Mouse (Mus musculus): ENCODE data around the gene Cfap54.

Cfap54 gene

DNA sequence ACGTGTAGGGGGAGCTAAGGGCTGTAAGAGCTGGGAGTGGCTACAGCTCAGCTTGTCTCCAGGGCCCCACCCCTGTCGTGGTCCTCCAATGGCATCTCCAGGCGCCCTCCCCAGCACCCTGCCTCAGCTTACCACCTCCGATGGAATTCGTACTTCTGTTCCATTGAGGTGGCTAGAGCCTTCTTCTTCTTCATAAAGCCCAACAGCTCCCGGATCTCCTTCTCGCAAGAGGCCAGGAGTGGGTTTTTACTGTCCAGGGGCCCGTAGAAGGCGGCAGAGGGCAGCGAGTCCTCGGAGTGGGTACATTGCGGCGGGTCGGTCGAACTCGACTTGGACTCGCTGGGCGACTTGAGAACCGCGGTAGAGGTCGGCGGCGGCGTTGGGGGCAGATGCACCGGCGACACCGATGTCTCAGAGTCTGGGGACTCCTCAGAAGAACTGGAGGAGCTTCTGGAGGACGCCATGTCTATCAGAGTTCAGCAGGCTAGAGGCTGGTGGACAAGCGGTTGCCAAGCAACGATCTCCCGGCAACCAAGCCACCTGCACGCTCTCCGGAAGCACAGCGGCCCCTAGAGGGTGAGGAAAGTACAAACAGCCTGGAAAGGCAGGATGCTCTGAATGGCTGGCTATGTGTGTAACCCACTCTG lies at the start of gene Cfap54:
Cfap54 (minus strand) TSS at position 486 of the 647 bp plus-strand sequence.
- peak; percentile 86 to 90 for DNase-seq (ENCODE audit: low spot score in 2 of 2)

DNA sequence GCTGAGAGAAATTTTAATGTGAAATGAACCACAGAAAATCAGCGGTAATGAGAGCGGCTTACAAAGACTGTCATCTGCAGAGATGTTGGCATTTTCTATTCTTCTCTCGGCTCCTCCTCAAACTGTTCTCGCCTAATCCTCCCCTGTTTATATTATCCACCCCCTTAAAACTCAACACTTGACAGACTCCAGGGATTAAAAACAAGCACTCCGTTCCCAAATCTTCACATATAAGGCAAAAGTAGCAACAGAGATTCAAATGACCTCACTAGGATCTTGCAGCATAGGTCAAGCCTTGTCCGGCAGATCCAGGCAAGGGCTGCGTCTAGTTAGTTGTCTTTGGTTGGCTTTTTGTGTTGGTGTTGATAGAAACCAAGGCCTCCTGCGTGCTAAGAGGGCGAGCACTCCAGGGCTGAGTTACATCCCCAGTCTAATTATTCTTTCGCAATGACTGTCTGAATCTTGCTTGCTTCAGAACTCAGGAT lies 49.1 kb upstream of the Cfap54 start:
- no peak for DNase-seq (ENCODE audit: low spot score in 2 of 2)

DNA sequence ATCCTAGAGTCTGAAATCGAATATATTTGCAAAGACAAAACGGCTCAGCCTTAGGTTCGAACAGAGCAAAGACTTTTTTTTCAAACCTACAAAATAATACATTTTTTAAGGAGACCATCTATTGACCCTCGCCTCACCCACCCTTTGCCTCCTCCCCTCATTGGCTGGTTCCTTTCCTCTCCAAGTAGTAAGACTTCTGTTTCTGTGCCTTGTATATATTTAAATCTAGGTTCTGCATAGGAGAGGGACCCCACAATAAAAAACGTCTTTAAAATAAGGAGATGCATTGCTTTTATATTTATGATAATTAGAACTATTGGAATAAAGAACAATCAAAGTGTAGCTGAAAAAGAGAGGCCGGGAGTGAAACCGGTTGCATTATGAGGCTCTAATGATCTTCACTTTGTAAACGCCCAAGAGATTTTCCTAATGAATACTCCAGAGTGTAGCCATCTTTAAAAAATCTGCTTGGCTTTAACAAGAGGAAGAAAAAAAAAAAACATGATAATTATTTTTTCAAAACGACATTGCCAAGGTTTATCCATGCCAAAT lies 48.6 kb upstream of the Cfap54 start:
- DNase-seq (ENCODE audit: low spot score in 2 of 2), result no peak

DNA sequence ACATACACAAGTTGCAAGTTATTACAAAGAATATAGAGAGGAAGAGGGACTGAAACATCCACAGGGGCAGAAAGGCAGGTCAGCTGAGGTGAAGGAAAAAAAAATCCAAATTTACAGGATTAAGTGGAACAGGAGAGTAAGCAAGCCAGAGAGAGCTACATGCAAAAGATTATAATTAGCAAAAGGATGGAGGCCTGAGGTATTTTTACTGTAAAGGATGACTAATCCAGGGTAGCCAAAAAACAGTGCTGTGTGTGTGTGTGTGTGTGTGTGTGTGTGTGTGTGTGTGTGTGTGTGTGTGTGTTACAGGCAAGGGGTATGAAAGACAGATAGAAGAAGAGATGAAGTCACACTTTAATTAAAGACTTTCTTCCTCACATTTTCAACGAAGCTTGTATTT lies 47.9 kb upstream of the Cfap54 start:
- DNase-seq (ENCODE audit: low spot score in 2 of 2), result no peak

DNA sequence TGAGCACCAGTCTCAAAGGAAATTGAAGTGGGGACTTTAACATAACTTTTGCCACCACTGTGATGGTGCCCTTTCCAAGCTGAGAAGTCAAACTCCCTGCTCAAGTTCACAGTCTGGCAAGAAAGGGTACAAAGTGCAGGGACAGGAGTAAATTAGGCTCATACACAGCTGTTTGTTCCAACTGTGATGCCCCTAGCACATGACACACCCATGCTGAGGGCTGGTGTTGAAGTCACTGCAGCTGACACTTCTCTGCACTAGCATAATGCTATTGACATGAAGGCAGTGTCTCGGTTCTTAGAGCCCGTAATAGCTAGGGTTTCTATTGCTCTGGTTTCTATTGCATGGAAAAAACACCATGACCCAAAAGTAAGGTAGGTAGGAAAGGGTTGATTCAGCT lies 47.1 kb upstream of the Cfap54 start:
- DNase-seq (ENCODE audit: low spot score in 2 of 2), result no peak

DNA sequence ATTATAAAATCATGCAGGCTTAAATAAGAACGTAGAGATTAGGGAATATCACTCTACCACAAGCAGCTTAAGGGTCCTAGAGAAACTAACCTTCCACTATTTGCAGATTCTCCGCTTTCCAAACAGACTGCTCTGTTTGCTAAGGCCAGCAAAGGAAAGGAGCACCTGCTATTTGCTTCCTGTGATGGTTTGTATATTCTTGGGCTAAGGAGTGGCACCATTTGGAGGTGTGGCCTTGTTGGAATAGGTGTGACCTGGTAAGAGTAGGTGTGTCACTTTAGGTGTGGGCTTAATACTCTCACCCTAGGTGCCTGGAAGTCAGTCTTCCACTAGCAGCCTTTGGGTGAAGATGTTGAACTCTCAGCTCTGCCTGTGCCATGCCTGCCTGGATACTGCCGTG lies 44.6 kb upstream of the Cfap54 start:
- no peak for DNase-seq (ENCODE audit: low spot score in 2 of 2)

DNA sequence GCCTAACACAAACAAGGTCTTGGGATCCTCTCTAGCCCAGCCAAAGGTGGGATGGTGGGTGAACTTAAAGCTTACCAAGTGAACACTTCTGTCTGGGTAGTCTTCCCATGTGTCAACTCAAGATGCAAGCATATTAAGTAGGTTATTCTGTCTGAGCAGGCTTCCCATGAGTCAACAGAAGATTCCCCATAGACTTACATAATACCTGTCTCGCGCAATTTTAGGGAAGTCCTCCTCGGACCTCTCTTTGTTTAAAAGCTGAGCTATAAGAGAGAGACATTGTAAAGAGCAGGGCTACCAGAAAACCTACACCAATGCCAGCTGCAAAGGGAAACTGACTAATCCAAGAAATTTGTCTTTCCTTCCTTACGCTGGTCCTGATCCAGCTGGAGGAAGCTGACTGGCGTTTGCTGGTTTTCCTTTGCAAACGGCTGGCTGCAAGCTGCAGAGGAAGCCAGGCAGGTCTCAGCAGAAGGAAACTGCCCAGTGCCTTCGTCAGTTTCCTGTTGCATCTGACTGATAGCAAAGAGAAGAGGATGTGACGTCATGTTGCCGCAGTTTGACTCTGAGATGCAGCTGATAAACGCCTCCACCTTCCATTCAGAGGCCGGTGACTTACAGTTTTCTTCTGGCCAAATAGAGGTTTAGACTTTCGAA lies 42.7 kb upstream of the Cfap54 start:
- DNase-seq (ENCODE audit: low spot score in 2 of 2), result peak; percentile 84 to 86

DNA sequence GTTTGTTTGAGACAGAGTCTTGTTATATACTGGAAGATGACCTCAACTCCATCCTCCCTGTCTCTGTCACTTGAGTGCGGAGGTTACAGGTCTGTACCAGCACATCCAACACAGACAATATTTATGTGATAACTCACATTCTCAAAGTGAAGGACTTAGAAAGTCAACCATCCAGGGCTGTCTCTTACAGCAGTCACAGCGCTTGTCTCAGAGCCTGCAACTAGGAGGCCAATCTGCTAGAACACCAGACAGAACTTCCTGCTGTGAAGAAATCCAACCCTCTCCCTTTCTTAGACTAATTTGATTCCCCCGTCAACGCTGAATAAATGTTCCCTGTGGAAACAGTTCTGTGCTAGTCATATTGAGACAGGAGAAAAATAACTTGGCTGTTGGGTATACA lies 41.9 kb upstream of the Cfap54 start:
- no peak for DNase-seq (ENCODE audit: low spot score in 2 of 2)

DNA sequence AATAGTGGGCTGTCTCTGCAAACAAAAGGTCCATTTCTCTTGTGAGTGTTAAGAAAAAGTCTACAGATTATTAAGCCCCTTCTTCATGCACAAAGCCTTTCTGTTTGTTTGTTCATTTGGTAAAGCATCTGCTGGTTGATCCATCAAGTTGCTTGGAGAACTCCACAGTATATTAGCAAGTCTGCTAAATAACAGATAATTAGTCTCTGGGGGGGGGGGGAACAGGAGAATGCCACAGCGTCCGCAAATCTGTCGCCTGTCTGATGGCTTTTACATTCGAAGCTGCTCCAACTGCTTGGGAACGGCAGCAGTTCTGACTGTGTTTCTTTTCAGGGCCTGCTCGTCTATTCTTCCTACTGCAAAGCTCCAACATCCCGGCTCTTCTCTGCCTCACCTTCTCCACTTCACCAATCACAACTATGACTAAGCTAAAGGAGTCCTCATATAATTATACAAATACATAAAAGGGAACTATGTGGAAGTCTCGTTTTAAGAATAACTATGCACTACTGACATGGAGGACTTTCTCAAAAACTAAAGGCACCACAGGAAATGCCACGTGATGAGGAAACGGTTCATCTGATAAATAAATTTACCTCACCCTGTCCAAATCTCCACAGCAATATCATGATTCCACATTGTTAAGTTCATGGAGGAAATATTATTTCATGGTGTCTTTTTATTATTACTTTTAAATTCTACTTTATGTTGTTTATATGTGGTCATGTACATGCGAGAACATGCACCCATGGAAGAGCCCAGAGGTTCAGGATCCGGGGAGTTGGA lies 41.2 kb upstream of the Cfap54 start:
- DNase-seq (ENCODE audit: low spot score in 2 of 2), result no peak

DNA sequence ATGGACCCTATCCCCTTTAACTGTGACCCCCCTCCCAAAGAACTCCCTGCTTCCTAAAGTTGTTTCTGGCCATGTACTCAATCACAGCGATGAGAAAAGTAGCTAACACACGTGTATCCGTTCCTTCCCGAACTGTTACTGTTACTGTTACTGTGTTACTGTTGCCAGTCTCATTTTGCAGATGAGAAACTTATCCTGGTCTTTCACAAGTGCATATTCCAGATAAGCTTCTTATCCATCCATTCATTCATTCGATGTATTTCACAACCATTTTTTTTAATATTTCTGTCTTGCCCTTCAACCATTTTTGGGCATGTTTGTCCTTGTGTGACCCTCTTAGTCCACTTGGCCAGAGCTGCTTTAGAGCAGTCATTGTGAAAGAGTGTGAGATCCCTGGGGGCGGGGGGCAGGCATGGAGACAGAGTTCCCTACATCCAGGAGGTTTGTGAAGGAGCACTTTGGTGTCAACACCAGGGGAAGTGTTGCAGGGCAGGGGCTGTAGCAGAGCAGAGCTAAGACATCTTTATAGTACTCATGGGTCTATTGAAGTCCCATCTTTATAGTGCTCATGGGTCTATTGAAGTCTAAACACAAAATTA lies 39.9 kb upstream of the Cfap54 start:
- no peak for DNase-seq (ENCODE audit: low spot score in 2 of 2)

DNA sequence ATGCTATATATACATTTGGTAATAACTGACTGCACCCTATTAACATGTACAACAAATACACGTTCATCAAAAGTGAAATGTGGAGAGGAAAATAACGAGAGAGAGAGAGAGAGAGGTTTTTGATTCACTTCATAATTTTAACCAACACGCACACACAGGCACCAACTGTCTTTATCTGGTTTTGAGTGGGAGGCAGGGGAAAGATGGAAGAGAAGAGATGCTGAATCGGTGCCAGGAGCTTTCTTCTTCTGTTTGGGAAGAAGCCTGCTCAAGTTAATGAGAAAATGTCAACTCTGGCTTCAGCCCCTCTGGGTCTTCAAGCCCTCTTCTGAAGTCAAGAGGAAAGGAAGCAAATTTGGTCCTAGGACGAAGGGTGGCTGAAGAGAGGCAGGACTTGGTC lies 38.4 kb upstream of the Cfap54 start:
- DNase-seq (ENCODE audit: low spot score in 2 of 2), result no peak

DNA sequence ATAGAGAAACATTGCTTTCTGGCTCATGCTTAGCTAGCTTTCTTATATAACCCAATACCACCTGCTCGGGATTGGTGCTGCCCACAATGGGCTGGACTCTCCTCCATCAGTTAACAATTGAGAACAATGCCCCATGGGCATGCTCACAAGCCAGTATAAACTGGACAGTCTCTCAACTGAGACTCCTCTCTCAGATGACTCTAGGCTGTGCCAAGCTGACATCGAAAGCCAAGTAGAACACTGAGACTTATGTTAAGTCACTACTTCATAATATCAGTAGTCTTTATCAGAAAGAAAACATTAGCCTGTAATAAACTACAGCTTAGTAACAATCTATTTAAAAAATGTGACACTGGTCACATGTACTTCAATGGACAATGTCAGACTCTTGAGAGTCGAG lies 35.2 kb upstream of the Cfap54 start:
- no peak for DNase-seq (ENCODE audit: low spot score in 2 of 2)

DNA sequence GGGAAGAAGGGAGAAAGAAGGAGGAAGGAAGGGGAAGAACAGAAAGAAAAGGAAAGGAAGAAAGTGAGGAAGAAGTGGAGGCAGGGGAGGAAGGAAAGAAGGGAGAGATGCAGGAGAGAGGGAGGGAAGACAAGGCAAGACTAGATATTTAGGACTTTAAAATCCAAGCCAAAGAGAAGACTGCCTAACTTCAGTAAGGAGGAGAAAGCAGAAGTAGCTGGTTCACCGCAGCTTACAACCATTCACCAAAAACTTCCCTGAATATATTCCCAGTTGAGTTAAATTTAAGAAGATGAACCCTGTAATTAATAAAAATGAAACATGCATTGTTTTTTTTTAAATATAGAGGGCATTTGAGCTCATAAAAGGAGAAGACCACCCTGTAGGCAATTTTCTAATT lies 34.3 kb upstream of the Cfap54 start:
- DNase-seq (ENCODE audit: low spot score in 2 of 2), result no peak

DNA sequence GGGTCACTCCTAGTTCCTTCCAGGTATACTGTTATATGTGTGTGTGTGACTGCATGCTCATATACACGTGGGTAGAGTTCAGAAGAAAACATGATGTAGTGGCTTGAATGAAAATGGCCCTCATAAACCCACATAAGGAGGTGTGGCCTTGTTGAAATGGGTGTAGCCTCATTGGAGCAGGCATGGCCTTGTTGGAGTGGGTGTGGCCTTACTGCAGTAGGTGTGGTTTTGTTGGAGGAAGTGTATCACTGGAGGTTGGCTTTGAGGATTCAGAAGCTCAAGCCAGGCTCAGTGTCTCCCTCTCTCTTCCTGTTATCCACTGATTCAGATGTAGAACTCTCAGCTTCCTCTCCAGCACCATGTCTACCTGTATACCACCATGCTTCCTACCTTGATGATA lies 33.4 kb upstream of the Cfap54 start:
- no peak for DNase-seq (ENCODE audit: low spot score in 2 of 2)

DNA sequence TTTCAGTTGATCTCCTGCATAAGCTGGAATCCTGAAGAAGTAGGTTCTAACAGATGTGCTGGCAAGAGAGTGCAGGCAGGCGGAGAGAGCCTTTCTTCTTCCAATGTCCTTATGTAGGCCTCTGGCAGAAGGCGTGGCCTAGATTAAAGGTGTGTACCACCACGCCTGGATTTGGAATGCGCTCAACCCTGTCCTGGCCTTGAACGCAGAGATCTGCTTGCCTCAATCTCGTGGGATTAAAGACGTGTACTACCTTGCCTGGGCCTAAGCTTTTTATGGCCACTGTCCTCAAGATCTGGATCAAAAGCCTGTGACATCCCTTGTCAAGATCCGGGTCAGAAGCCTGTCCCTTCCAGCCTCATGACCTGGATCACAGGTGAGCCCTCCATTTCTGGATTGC lies 32.5 kb upstream of the Cfap54 start:
- DNase-seq (ENCODE audit: low spot score in 2 of 2), result no peak

DNA sequence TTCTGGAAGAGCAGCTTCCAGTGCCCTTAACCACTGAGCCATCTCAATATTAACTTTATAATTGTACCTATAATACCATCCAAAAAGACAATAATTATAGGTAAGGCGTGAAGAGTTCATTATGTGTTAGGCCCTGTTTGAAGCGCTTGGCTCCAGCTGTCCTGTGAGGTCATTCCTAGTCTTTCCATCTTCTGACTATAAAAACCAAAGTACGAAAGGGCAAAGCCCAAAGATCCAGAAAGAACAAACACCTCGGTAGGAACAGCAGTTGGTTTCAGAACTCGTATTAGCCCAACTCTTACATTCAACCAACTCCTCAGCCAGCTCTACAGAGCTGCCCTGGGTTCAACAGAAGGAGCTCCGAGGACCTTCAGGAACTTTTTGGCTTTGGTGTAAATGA lies 30.6 kb upstream of the Cfap54 start:
- no peak for DNase-seq (ENCODE audit: low spot score in 2 of 2)

DNA sequence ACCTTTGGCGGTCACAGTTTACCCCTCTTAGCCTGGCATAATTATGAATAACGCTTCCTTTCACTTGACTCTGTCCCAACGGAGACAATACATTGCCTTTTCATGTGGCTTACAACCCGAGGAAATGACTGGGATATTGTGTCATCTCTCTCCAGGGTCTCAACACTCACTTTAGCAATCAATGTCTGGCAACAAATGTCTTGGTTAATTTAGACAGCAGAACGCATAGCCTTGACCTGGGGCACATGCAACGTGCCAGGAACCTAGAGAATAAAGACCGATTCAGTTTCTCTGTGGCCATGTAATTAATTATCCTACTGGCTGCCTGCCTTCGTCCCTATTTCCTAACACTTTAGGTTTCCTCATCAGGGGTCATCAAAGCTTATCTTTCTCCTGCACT lies 30.0 kb upstream of the Cfap54 start:
- no peak for DNase-seq (ENCODE audit: low spot score in 2 of 2)

DNA sequence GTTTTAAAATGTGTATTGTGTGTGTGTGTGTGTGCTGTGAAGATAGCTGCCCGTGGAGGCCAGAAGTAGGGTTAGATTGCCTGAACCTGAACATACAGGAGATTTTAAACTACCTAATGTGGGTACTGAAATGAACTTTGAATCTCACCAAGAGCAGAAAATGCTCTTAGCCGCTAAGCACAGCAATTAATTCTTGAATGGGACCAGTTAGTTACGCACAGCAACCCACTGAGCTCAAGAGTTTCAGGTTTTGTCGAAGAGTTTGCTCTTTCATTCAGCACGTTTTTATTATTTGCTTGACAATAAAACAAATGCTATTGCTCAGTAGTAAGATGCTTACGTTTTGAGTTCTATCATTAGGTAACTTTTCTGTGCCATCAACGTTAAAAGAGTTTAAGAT lies 23.9 kb upstream of the Cfap54 start:
- DNase-seq (ENCODE audit: low spot score in 2 of 2), result no peak

DNA sequence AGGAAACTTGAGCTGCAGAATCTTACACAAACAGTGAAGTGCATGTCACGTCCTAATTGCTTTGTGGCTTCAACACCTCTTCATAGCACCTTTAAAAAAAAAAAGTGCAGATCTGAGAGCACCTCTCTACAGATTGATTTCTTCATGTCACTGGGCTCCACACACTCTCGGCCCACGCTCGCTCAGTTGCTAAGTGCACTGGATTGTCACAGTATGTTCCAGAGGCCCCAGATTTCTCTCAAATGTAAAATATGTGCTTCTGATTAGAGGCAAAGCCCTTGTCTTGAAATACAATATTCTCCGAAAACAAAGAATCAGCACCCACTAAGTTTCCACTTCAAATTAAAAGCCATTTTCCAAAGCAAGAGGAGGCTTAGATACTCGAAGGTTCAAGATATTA lies 22.9 kb upstream of the Cfap54 start:
- DNase-seq (ENCODE audit: low spot score in 2 of 2), result no peak

DNA sequence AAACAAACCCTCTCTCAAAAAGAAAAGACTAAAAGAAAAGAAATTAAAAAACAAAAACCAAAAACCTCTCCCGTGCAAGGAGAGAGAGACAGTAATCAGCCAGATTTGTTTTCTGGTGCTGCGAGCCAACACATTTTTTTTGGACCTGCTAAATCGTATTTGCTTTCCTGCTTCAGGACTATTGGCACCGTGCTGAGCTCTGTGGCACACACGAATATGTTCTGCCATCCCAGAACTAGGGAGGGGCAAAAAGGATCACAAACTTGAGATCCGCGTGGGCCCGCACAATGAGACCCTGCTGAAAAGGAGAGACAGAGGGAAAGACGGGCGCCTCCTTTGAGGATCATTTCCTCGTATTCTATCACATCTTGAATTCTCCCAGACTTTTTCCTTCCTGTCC lies 22.3 kb upstream of the Cfap54 start:
- DNase-seq (ENCODE audit: low spot score in 2 of 2), result no peak

DNA sequence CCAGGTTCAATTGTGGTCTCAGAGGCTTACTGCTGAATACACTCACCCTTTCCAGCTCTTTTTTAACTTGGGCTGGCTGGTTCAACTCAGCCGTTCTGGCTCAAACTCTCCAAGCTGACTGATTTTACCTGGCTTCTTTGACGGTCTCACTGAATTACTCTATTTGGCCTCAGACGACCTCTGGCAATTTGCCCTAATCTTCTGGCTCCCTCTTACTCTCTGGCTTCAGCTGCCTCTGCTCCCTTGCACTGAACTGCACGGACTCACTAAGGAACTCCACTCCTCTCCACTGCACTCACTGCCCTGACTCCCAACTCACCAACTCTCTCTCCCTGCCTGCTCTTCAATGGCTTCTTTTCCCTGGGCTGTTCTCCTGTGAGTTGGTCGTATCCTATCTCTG lies 20.9 kb upstream of the Cfap54 start:
- no peak for DNase-seq (ENCODE audit: low spot score in 2 of 2)

DNA sequence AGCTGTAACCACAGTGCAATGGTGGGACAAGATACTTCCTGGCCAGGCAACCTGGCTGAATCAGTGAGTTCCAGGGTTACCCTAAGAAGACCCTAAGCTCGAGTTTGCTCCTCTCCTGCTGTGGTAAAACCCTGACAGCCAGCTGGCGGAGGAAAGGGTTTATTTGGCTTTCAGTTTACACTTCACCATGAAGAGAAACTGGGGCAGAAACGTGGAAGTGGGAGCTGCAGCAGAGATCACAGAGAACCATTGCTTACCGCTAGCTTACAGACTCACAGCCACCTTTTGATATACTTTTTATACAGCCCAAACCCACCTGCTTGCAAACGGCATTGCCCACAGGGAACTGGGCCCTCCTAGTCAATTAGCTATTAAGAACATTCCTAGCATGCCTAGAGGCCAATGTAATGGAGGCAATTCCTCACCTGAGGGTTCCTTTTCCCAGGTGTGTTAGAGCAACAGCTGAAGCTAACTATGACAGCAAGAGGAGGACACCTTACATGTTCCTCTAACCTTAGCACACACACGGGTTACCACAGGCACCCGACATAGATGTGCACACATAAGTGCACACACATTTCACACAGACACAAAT lies 16.9 kb upstream of the Cfap54 start:
- DNase-seq (ENCODE audit: low spot score in 2 of 2), result no peak
